Mouse (Mus musculus): ENCODE results near the gene Zfp57.
"Not testable (repeated sequence)": the region's sequence is repeated elsewhere in the genome, so short reads cannot be mapped to it uniquely, and the experiment has no call there.

Gene Zfp57

DNA sequence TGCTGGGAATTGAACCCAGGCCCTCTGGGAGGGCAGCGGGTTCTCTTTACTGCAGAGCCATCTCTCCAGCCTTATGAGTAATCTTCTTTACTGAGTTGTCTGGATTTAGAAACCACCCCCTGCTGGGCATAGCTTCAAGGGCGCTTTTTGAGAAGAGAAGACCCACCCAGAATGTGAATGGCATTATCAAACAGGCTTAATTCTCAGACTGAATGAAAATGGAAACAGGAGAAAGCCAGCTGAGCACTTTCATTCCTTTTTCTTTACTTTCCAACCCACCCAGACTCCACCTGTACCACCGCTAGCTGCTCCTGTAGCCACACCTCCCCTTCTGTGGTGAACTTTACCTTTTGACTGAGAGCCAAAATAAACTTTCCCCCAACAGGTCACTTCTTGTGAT is 5.5 kb upstream of the Zfp57 start:
- no peak for DNase-seq (ENCODE audit: low read depth, low spot score)

GRCm38 (mm10) chr17:36997033-36997735 is 3.8 kb upstream of the Zfp57 start:
- peak; percentile 69 for DNase-seq (ENCODE audit: low read depth, low spot score)

DNA sequence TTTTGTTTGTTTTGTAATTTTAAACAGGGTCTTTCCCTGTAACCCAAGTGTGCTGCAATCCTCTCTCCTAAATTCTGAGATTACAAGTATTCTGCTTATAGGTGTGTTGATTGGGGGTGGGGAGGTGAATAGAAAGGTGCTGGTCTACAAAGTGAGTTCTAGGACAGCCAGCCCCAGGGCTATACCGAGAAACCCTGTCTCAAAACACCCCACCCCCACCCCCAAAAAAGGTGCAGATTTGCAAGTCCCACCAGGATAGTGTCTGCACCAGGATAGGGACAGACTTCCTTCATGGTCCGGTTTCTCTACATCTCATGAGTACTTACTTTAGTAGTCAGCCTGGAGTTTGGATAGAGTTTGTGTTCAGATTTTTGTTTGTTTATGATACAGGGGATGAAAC is 2.5 kb upstream of the Zfp57 start:
- DNase-seq (ENCODE audit: low read depth, low spot score): no peak

- DNase-seq (ENCODE audit: low read depth, low spot score): peak; percentile 62
These were observed 1.7 kb downstream of the Zfp57 start for GRCm38 (mm10) chr17:37002364-37003330.

- DNase-seq (ENCODE audit: low read depth, low spot score): no peak
These were observed 2.4 kb downstream of the Zfp57 start for GRCm38 (mm10) chr17:37003366-37003765.

DNA sequence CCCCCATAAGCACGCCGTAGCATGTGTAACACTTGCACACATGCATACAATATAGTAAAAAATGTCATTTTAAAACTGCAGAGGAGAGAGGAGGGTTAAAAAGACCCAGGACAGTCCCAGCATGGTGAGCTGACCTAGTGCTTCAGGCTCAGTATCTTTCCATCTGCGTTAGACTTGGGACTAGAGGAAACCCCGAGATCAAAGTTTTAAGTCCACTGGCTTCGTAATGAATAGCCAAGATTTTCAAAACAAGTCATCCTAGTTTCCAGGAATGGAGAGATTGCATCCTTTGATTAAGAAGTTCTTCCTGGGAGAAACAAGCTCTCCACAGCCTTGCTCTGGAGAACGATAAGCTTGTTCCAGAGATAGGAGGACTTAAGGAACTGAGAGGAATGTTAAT is 7.2 kb downstream of the Zfp57 start:
- DNase-seq (ENCODE audit: low read depth, low spot score): no peak

- DNase-seq (ENCODE audit: low read depth, low spot score): no peak
These were observed 8.6 kb downstream of the Zfp57 start for GRCm38 (mm10) chr17:37009460-37010042.

DNA sequence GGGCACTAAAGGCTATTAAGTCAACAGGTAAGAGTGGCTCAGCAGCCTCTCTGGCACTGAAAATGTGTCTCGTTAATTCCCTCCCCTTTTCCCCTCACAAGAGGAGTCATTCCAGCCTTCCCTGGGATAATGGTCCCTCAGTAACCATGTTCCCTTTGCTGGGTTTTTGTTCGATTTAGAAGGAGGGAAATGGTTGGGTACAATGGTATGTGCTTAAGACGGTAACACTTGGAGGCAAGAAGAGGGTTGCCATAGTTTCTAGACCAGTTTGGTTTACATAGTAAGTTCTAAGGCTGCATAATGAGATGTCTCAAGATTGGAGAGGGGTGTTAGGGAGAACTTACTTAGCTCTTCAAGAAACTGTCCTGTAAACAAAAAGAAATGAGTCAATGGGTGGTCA is 10.8 kb downstream of the Zfp57 start:
- no peak for DNase-seq (ENCODE audit: low read depth, low spot score)

- DNase-seq (ENCODE audit: low read depth, low spot score): no peak
These were observed 11.2 kb downstream of the Zfp57 start for GRCm38 (mm10) chr17:37012141-37012540.

DNA sequence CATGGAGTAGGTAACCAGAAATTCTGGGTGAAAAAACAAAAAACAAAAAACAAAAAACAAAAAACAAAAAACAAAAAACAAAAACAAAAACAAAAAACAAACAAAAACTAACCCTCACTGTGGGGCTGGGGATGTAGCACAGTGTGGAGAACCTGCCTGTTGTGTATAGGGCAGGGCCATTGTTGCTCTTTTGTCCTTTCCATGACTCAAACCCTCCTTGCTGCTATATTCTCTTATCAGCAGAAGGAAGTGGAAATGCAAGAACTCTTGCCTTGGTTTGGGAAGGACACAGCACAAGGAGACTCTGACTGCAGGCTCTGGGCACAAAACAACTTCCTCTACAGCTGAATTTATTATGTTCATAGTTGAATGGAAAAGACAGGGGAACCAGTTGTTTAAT is 15.4 kb downstream of the Zfp57 start:
- no peak for DNase-seq (ENCODE audit: low read depth, low spot score)

DNA sequence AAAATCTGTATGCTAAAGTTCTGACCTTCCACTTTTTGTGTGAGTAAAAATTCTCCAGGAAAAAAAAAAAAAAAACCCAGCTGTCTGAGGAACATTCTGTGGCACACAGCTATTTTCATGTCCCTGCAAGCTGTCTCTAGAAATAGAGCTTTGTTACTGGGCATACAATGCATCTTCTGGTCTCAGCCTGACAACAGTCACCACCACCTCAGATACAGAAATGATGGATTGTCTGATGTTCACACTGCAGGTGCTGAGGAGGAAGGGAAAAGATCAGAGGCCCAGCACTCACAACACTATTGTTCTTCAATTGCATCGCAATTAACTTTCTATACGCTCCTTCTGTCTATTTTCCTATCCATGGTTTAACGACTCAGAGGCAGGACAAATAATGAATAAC is 17.4 kb downstream of the Zfp57 start:
- DNase-seq (ENCODE audit: low read depth, low spot score): no peak

DNA sequence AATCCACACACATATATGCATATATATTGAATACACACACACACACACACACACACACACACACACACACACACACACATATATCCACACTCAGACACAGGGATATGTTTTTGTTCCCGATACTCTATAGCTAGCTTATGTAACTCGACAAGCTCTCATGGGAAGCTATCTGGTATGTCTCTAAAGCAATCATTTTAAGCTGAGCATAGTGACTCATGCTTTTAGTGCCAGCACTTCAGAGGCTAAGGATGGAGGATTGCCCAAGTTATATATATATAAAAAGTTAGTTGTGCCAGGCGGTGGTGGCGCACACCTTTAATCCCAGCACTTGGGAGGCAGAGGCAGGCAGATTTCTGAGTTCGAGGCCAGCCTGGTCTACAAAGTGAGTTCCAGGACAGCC is 18.3 kb downstream of the Zfp57 start:
- not testable (repeated sequence) for DNase-seq (ENCODE audit: low read depth, low spot score)

- DNase-seq (ENCODE audit: low read depth, low spot score): no peak
These were observed 21.9 kb downstream of the Zfp57 start, which contains the start of gene Mog for GRCm38 (mm10) chr17:37022628-37023576. TSS of gene Mog (minus strand) at chr17:37023398.

- no peak for DNase-seq (ENCODE audit: low read depth, low spot score)
These were observed 25.5 kb downstream of the Zfp57 start for GRCm38 (mm10) chr17:37026425-37026824.

DNA sequence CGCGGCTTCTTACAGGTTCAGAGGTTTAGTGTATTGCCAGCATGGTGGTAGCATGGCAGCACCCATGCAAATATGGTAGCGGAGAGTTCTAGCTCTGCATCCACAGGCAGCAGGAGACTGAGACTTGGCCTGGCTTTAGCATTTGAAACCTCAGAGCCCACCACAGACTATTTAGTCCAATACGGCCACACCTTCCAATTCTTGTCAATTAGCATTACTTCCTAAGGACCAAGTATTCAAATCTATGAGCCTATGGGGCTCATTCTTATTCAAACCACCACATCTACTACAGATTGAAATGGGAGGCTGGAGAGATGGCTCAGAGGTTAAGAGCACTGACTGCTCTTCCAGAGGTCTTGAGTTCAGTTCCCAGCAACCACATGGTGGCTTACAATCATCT is 26.5 kb downstream of the Zfp57 start:
- DNase-seq (ENCODE audit: low read depth, low spot score): no peak

DNA sequence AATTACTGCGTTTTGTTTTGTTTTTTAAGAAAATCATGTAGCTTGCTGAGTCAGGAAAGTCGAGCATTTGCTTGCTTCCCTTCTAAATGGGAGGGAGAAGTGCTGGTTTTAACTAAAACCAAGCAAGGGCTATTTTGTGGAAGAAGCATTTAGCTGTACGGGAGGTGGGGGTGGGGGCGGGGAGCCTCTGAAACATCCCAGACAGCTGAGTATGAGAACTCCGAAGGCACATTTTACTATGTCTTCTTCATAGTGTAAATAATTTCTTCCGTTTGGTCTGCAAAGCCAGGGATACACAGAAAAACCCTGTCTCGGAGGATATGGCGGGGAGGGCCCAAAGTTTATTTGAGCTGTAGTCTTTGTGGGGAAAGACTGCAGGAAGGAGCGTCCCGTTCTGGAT is 27.2 kb downstream of the Zfp57 start:
- no peak for DNase-seq (ENCODE audit: low read depth, low spot score)

- peak; percentile 93 for DNase-seq (ENCODE audit: low read depth, low spot score)
These were observed 27.7 kb downstream of the Zfp57 start for GRCm38 (mm10) chr17:37028683-37029120.

- DNase-seq (ENCODE audit: low read depth, low spot score): no peak
These were observed 28.2 kb downstream of the Zfp57 start for GRCm38 (mm10) chr17:37029162-37029561.

DNA sequence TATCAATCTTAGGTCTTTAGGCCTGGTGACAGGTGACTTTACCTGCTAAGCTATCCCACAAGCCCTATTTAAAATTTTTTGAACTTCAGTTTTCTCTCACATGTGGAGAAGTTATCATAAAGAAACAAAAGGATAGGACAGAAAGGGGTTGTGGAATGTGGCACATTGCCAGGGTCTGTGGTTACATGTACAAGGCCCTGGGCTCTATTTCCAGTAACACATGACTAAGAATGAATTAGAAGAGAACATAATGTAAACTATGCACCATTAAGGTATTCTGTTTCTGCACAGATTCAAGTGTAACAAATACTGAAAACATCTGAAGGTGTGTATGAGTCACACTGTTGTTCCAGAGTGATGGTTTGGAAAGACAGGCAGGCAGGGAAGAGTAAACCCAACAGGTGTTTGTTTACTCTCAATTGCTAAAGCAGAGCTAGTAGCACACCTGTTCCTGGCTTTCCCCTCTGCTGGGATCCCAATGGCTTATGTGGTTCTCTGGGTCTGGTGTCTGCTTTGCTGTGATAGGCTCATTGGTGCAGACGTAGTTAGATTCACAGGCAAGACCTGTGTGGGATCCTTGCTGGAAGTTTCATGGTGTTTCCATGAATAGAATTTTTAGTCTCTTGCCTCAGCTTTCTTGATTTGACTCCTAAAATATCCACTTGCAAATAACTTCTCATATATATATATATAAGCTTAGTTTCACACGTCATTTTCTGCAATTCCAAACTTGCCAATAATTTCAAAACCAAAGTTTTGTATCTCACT is 38.3 kb downstream of the Zfp57 start:
- no peak for DNase-seq (ENCODE audit: low read depth, low spot score)

DNA sequence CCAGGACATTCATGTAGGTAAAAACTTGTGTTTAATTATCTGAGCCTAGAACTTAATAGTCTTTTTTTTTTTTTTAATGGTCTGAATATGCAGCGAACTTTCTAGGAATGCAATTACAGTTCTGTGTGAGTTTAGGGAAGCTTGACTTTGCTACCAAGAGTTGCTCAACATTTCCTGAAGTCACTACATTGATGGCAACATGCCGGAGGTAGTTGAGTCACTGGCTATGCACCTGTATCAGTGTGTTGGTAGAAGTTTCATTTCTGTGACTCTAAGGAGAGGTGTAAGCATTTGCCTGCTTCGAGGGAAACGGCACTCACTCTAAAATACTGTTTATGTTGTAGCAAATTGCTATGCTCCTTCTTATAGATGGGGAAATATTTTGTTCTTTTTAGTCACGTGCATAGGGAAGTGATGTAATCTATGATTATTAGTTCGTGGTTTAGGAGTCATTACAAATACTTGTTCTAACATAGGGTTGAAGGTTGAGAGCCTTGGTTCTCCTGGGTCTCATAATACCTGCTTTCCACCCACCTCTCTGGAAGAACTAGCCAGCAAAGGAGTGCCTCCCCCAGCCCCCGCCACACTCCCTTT is 43.8 kb downstream of the Zfp57 start:
- no peak for DNase-seq (ENCODE audit: low read depth, low spot score)
